Mouse (Mus musculus): Measurements from ENCODE around the gene Abca12. TPM values are rescaled to one million over a fixed set of nuclear protein-coding genes. Genes with fewer than 3 reads are reported as not detected.

The Abca12 gene
- polyA plus RNA-seq, 1 experiment from 2014 or later, result 0.07 TPM

GRCm38 (mm10) chr1:71307362-71307761, 107.3 kb downstream of the Abca12 start:
- 39% methylated on average over 2 of the region's 2 CpGs for WGBS
- Histone ChIP-seq H3K27me3 (ENCODE audit: control insufficient read depth, insufficient read depth, low read length) (no peaks in the 10 kb centered on the region), H3K4me2 (ENCODE audit: low read depth, severe bottlenecking) (no peak overlapping the region), H3K9me3 (ENCODE audit: control insufficient read depth, low read length) (no peaks in the 10 kb centered on the region), H3K9ac (ENCODE audit: low read length) (no peak overlapping the region), H3K4me3 (ENCODE audit: low read depth, low read length) (no peak overlapping the region), H3K4me1 (ENCODE audit: control insufficient read depth, insufficient read depth, low read length) (no peaks in the 10 kb centered on the region), H3K36me3 (ENCODE audit: control insufficient read depth, insufficient read depth, low read length) (no peaks in the 10 kb centered on the region), H3K27ac (replicated peaks; ENCODE audit: low read depth, low read length) (no peak overlapping the region)
- DNase-seq (ENCODE audit: low spot score) (no peak), ATAC-seq (ENCODE audit: insufficient number of reproducible peaks, low FRiP score, low TSS enrichment, low read depth) (no peak)

GRCm38 (mm10) chr1:71306196-71306595, 108.5 kb downstream of the Abca12 start:
- no peaks in the 10 kb centered on the region for H3K27me3 ChIP-seq (ENCODE audit: control insufficient read depth, insufficient read depth, low read length)
- DNase-seq (ENCODE audit: low spot score) (no peak), ATAC-seq (ENCODE audit: insufficient number of reproducible peaks, low FRiP score, low TSS enrichment, low read depth) (no peak)
- H3K36me3 ChIP-seq (ENCODE audit: control insufficient read depth, insufficient read depth, low read length), result no peaks in the 10 kb centered on the region
- no peak overlapping the region for H3K9ac ChIP-seq (ENCODE audit: low read length)
- no peaks in the 10 kb centered on the region for H3K9me3 ChIP-seq (ENCODE audit: control insufficient read depth, low read length)
- no peak overlapping the region for H3K4me2 ChIP-seq (ENCODE audit: low read depth, severe bottlenecking)
- 48% methylated on average over 3 of the region's 3 CpGs for WGBS
- no peaks in the 10 kb centered on the region for H3K4me1 ChIP-seq (ENCODE audit: control insufficient read depth, insufficient read depth, low read length)
- no peak overlapping the region for H3K4me3 ChIP-seq (ENCODE audit: low read depth, low read length)
- no peak overlapping the region for H3K27ac ChIP-seq (replicated peaks; ENCODE audit: low read depth, low read length)

- Histone ChIP-seq H3K4me3 (ENCODE audit: low read depth, low read length) (no peak overlapping the region), H3K4me1 (ENCODE audit: control insufficient read depth, insufficient read depth, low read length) (no peaks in the 10 kb centered on the region), H3K27ac (replicated peaks; ENCODE audit: low read depth, low read length) (no peak overlapping the region), H3K27me3 (ENCODE audit: control insufficient read depth, insufficient read depth, low read length) (no peaks in the 10 kb centered on the region), H3K9me3 (ENCODE audit: control insufficient read depth, low read length) (no peaks in the 10 kb centered on the region), H3K36me3 (ENCODE audit: control insufficient read depth, insufficient read depth, low read length) (no peaks in the 10 kb centered on the region), H3K9ac (ENCODE audit: low read length) (no peak overlapping the region), H3K4me2 (ENCODE audit: low read depth, severe bottlenecking) (no peak overlapping the region)
- no peak for DNase-seq (ENCODE audit: low spot score)
- no peak for ATAC-seq (ENCODE audit: insufficient number of reproducible peaks, low FRiP score, low TSS enrichment, low read depth)
- 78% methylated on average over 2 of the region's 2 CpGs for WGBS
Measured at GRCm38 (mm10) chr1:71304588-71304987, 110.1 kb downstream of the Abca12 start.

- no peaks in the 10 kb centered on the region for H3K27me3 ChIP-seq (ENCODE audit: control insufficient read depth, insufficient read depth, low read length)
- H3K4me3 ChIP-seq (ENCODE audit: low read depth, low read length), result no peak overlapping the region
- H3K4me1 ChIP-seq (ENCODE audit: control insufficient read depth, insufficient read depth, low read length), result no peaks in the 10 kb centered on the region
- no peaks in the 10 kb centered on the region for H3K36me3 ChIP-seq (ENCODE audit: control insufficient read depth, insufficient read depth, low read length)
- 76% methylated on average over 2 of the region's 2 CpGs for WGBS
- no peak for DNase-seq (ENCODE audit: low spot score)
- H3K9ac ChIP-seq (ENCODE audit: low read length), result no peak overlapping the region
- no peak overlapping the region for H3K4me2 ChIP-seq (ENCODE audit: low read depth, severe bottlenecking)
- no peak for ATAC-seq (ENCODE audit: insufficient number of reproducible peaks, low FRiP score, low TSS enrichment, low read depth)
- no peaks in the 10 kb centered on the region for H3K9me3 ChIP-seq (ENCODE audit: control insufficient read depth, low read length)
- no peak overlapping the region for H3K27ac ChIP-seq (replicated peaks; ENCODE audit: low read depth, low read length)
Measured at GRCm38 (mm10) chr1:71297021-71297420, 117.7 kb downstream of the Abca12 start.

GRCm38 (mm10) chr1:71296585-71296984, 118.1 kb downstream of the Abca12 start:
- Histone ChIP-seq H3K4me1 (ENCODE audit: control insufficient read depth, insufficient read depth, low read length) (no peaks in the 10 kb centered on the region), H3K4me2 (ENCODE audit: low read depth, severe bottlenecking) (no peak overlapping the region), H3K27me3 (ENCODE audit: control insufficient read depth, insufficient read depth, low read length) (no peaks in the 10 kb centered on the region), H3K27ac (replicated peaks; ENCODE audit: low read depth, low read length) (no peak overlapping the region), H3K9ac (ENCODE audit: low read length) (no peak overlapping the region), H3K36me3 (ENCODE audit: control insufficient read depth, insufficient read depth, low read length) (no peaks in the 10 kb centered on the region), H3K9me3 (ENCODE audit: control insufficient read depth, low read length) (no peaks in the 10 kb centered on the region), H3K4me3 (ENCODE audit: low read depth, low read length) (no peak overlapping the region)
- DNase-seq (ENCODE audit: low spot score) (no peak), ATAC-seq (ENCODE audit: insufficient number of reproducible peaks, low FRiP score, low TSS enrichment, low read depth) (no peak)
- 79% methylated on average over 2 of the region's 2 CpGs for WGBS

GRCm38 (mm10) chr1:71291917-71292316, 122.8 kb downstream of the Abca12 start:
- no peak overlapping the region for H3K27ac ChIP-seq (replicated peaks; ENCODE audit: low read depth, low read length)
- H3K27me3 ChIP-seq (ENCODE audit: control insufficient read depth, insufficient read depth, low read length), result no peaks in the 10 kb centered on the region
- no peaks in the 10 kb centered on the region for H3K4me1 ChIP-seq (ENCODE audit: control insufficient read depth, insufficient read depth, low read length)
- no peak overlapping the region for H3K4me3 ChIP-seq (ENCODE audit: low read depth, low read length)
- no peak for DNase-seq (ENCODE audit: low spot score)
- no peak overlapping the region for H3K4me2 ChIP-seq (ENCODE audit: low read depth, severe bottlenecking)
- no peaks in the 10 kb centered on the region for H3K9me3 ChIP-seq (ENCODE audit: control insufficient read depth, low read length)
- 87% methylated on average over 3 of the region's 3 CpGs for WGBS
- no peak for ATAC-seq (ENCODE audit: insufficient number of reproducible peaks, low FRiP score, low TSS enrichment, low read depth)
- H3K9ac ChIP-seq (ENCODE audit: low read length), result no peak overlapping the region
- H3K36me3 ChIP-seq (ENCODE audit: control insufficient read depth, insufficient read depth, low read length), result no peaks in the 10 kb centered on the region

- DNase-seq (ENCODE audit: low spot score) (peak; percentile 80), ATAC-seq (ENCODE audit: insufficient number of reproducible peaks, low FRiP score, low TSS enrichment, low read depth) (no peak)
- Histone ChIP-seq H3K27ac (replicated peaks; ENCODE audit: low read depth, low read length) (no peak overlapping the region), H3K4me3 (ENCODE audit: low read depth, low read length) (no peak overlapping the region), H3K9me3 (ENCODE audit: control insufficient read depth, low read length) (no peaks in the 10 kb centered on the region), H3K4me1 (ENCODE audit: control insufficient read depth, insufficient read depth, low read length) (no peaks in the 10 kb centered on the region), H3K36me3 (ENCODE audit: control insufficient read depth, insufficient read depth, low read length) (no peaks in the 10 kb centered on the region), H3K4me2 (ENCODE audit: low read depth, severe bottlenecking) (no peak overlapping the region), H3K9ac (ENCODE audit: low read length) (no peak overlapping the region), H3K27me3 (ENCODE audit: control insufficient read depth, insufficient read depth, low read length) (no peaks in the 10 kb centered on the region)
- WGBS, result 25% methylated on average over 5 of the region's 5 CpGs
Measured at GRCm38 (mm10) chr1:71289511-71289910, 125.2 kb downstream of the Abca12 start.

- no peak for DNase-seq (ENCODE audit: low spot score)
- H3K4me3 ChIP-seq (ENCODE audit: low read depth, low read length), result no peak overlapping the region
- H3K27ac ChIP-seq (replicated peaks; ENCODE audit: low read depth, low read length), result no peak overlapping the region
- no peaks in the 10 kb centered on the region for H3K4me1 ChIP-seq (ENCODE audit: control insufficient read depth, insufficient read depth, low read length)
- H3K27me3 ChIP-seq (ENCODE audit: control insufficient read depth, insufficient read depth, low read length), result no peaks in the 10 kb centered on the region
- H3K9me3 ChIP-seq (ENCODE audit: control insufficient read depth, low read length), result no peaks in the 10 kb centered on the region
- no peak overlapping the region for H3K4me2 ChIP-seq (ENCODE audit: low read depth, severe bottlenecking)
- WGBS, result 51% methylated on average over 5 of the region's 5 CpGs
- no peak overlapping the region for H3K9ac ChIP-seq (ENCODE audit: low read length)
- H3K36me3 ChIP-seq (ENCODE audit: control insufficient read depth, insufficient read depth, low read length), result no peaks in the 10 kb centered on the region
- no peak for ATAC-seq (ENCODE audit: insufficient number of reproducible peaks, low FRiP score, low TSS enrichment, low read depth)
Measured at GRCm38 (mm10) chr1:71276940-71277339, 137.8 kb downstream of the Abca12 start.

GRCm38 (mm10) chr1:71272550-71272949, 142.2 kb downstream of the Abca12 start:
- H3K4me3 ChIP-seq (ENCODE audit: low read depth, low read length), result no peak overlapping the region
- no peaks in the 10 kb centered on the region for H3K4me1 ChIP-seq (ENCODE audit: control insufficient read depth, insufficient read depth, low read length)
- no peaks in the 10 kb centered on the region for H3K36me3 ChIP-seq (ENCODE audit: control insufficient read depth, insufficient read depth, low read length)
- no peaks in the 10 kb centered on the region for H3K9me3 ChIP-seq (ENCODE audit: control insufficient read depth, low read length)
- no peak overlapping the region for H3K9ac ChIP-seq (ENCODE audit: low read length)
- WGBS, result 81% methylated on average over 7 of the region's 7 CpGs
- no peak for ATAC-seq (ENCODE audit: insufficient number of reproducible peaks, low FRiP score, low TSS enrichment, low read depth)
- H3K27me3 ChIP-seq (ENCODE audit: control insufficient read depth, insufficient read depth, low read length), result no peaks in the 10 kb centered on the region
- H3K27ac ChIP-seq (replicated peaks; ENCODE audit: low read depth, low read length), result no peak overlapping the region
- no peak for DNase-seq (ENCODE audit: low spot score)
- H3K4me2 ChIP-seq (ENCODE audit: low read depth, severe bottlenecking), result no peak overlapping the region
